Mouse (Mus musculus): ENCODE results near the gene Mettl13. TPM values are rescaled to one million over a fixed set of nuclear protein-coding genes. Genes with fewer than 3 reads are reported as not detected.

Mettl13 gene
- polyA plus RNA-seq (2015; fragmentation: Nextera tagmentation; extraction: Ambion mirVana), result 12.9 and 13.2 TPM in 2 replicates

GRCm38 (mm10) chr1:162548016-162548916 is at the start of gene Mettl13:
Gene Mettl13 (minus strand): TSS chr1:162548551.
- peaks cover 13% of the 10 kb centered on the region for H3K4me1 ChIP-seq (ENCODE audit: control insufficient read depth, insufficient read depth, low read length)
- H3K27ac ChIP-seq (ENCODE audit: low read length), result peak within 1 kb of the TSS; percentile 72
- H3K36me3 ChIP-seq (ENCODE audit: control insufficient read depth, insufficient read depth), result peaks cover 15% of the 10 kb centered on the region
- H3K9me3 ChIP-seq (replicated peaks; ENCODE audit: control insufficient read depth, low read length), result no peaks in the 10 kb centered on the region
- H3K4me3 ChIP-seq (ENCODE audit: low read length), result peak within 1 kb of the TSS; percentile 77
- peak within 1 kb of the TSS; percentile 76 for H3K9ac ChIP-seq (ENCODE audit: low read length)
- H3K4me2 ChIP-seq (ENCODE audit: low read depth, low read length), result peak within 1 kb of the TSS; percentile 84
- WGBS, result under 1% methylated on average over 52 of the region's 52 CpGs
- peak; percentile 100 for ATAC-seq (replicated peaks; ENCODE audit: extremely low read depth, insufficient read depth, low FRiP score)
- no peaks in the 10 kb centered on the region for H3K27me3 ChIP-seq (ENCODE audit: control insufficient read depth, insufficient read depth, low read length)

- Histone ChIP-seq H3K27ac (ENCODE audit: low read length) (no peak overlapping the region), H3K9me3 (replicated peaks; ENCODE audit: control insufficient read depth, low read length) (no peaks in the 10 kb centered on the region), H3K4me2 (ENCODE audit: low read depth, low read length) (no peak overlapping the region), H3K36me3 (ENCODE audit: control insufficient read depth, insufficient read depth) (peaks cover 23% of the 10 kb centered on the region), H3K9ac (ENCODE audit: low read length) (no peak overlapping the region), H3K4me3 (ENCODE audit: low read length) (no peak overlapping the region), H3K4me1 (ENCODE audit: control insufficient read depth, insufficient read depth, low read length) (peaks cover 4% of the 10 kb centered on the region; the same call in 1 of the 2 replicates), H3K27me3 (ENCODE audit: control insufficient read depth, insufficient read depth, low read length) (no peaks in the 10 kb centered on the region)
- WGBS, result 44% methylated on average over 3 of the region's 3 CpGs
- ATAC-seq (replicated peaks; ENCODE audit: extremely low read depth, insufficient read depth, low FRiP score), result no peak
Observed at GRCm38 (mm10) chr1:162597379-162598102, 49.2 kb upstream of the Mettl13 start.

- H3K36me3 ChIP-seq (ENCODE audit: control insufficient read depth, insufficient read depth), result peaks cover 6% of the 10 kb centered on the region; the same call in 1 of the 2 replicates
- H3K4me3 ChIP-seq (ENCODE audit: low read length), result no peak overlapping the region
- H3K9ac ChIP-seq (ENCODE audit: low read length), result no peak overlapping the region
- 53% methylated on average over 8 of the region's 8 CpGs for WGBS
- H3K4me2 ChIP-seq (ENCODE audit: low read depth, low read length), result no peak overlapping the region
- peaks cover 5% of the 10 kb centered on the region for H3K4me1 ChIP-seq (ENCODE audit: control insufficient read depth, insufficient read depth, low read length)
- no peak for ATAC-seq (replicated peaks; ENCODE audit: extremely low read depth, insufficient read depth, low FRiP score)
- H3K27ac ChIP-seq (ENCODE audit: low read length), result no peak overlapping the region
- no peaks in the 10 kb centered on the region for H3K9me3 ChIP-seq (replicated peaks; ENCODE audit: control insufficient read depth, low read length)
- H3K27me3 ChIP-seq (ENCODE audit: control insufficient read depth, insufficient read depth, low read length), result no peaks in the 10 kb centered on the region
Observed at GRCm38 (mm10) chr1:162590415-162590997, 42.2 kb upstream of the Mettl13 start.

DNA sequence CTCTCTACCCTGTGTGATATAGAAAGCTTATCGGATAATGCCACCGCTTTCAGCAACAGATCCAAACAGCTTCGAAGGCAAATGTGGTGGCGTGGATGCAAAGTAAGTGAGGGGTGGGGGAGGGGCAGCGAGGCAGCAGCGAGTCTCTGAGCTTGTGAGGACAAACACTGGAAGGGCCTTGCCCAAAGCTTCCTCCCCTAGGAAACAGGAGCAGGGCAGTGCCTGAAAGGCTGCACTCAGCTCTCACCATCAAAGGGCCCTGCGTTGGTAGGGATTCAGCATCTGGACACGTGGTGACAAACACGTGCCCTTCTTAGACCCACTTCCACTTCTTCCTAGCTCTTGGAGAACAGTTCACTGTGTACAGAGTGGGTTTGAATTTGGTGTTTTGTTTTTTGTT is 41.1 kb upstream of the Mettl13 start:
- Histone ChIP-seq H3K4me1 (ENCODE audit: control insufficient read depth, insufficient read depth, low read length) (peaks cover 5% of the 10 kb centered on the region), H3K36me3 (ENCODE audit: control insufficient read depth, insufficient read depth) (peaks cover 4% of the 10 kb centered on the region; the same call in 1 of the 2 replicates), H3K27me3 (ENCODE audit: control insufficient read depth, insufficient read depth, low read length) (no peaks in the 10 kb centered on the region), H3K4me3 (ENCODE audit: low read length) (no peak overlapping the region), H3K9ac (ENCODE audit: low read length) (no peak overlapping the region; the same call in 1 of the 2 replicates), H3K27ac (ENCODE audit: low read length) (no peak overlapping the region), H3K4me2 (ENCODE audit: low read depth, low read length) (peak overlapping the region; percentile 22; the same call in 1 of the 2 replicates), H3K9me3 (replicated peaks; ENCODE audit: control insufficient read depth, low read length) (no peaks in the 10 kb centered on the region)
- WGBS, result 15% methylated on average over 9 of the region's 9 CpGs
- no peak for ATAC-seq (replicated peaks; ENCODE audit: extremely low read depth, insufficient read depth, low FRiP score)

DNA sequence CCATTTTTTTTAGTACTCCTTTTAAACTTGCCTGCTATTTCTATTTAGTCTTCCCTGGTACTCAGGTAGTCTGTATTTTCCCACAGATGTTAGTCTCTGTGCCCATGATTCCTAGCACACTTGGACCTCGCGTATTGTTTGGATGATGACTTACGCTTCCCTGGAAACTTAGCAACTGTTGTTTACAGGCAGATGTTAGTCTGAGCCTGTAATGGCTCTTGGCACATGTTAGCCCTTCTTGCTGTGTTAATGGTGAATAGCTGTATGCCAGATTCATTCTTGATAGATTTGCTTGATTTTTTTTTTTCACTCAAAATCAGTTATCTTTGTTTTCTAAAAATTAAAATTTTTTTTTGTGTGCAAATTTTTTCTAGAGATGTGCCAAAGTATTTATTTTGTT is 40.3 kb upstream of the Mettl13 start:
- Histone ChIP-seq H3K4me1 (ENCODE audit: control insufficient read depth, insufficient read depth, low read length) (peaks cover 5% of the 10 kb centered on the region), H3K9me3 (replicated peaks; ENCODE audit: control insufficient read depth, low read length) (no peaks in the 10 kb centered on the region), H3K36me3 (ENCODE audit: control insufficient read depth, insufficient read depth) (peaks cover 4% of the 10 kb centered on the region; the same call in 1 of the 2 replicates), H3K27ac (ENCODE audit: low read length) (no peak overlapping the region), H3K27me3 (ENCODE audit: control insufficient read depth, insufficient read depth, low read length) (no peaks in the 10 kb centered on the region), H3K9ac (ENCODE audit: low read length) (no peak overlapping the region), H3K4me3 (ENCODE audit: low read length) (no peak overlapping the region), H3K4me2 (ENCODE audit: low read depth, low read length) (no peak overlapping the region)
- 77% methylated on average over 3 of the region's 3 CpGs for WGBS
- ATAC-seq (replicated peaks; ENCODE audit: extremely low read depth, insufficient read depth, low FRiP score), result no peak

GRCm38 (mm10) chr1:162586282-162586681 is 37.9 kb upstream of the Mettl13 start:
- Histone ChIP-seq H3K27ac (ENCODE audit: low read length) (no peak overlapping the region), H3K4me3 (ENCODE audit: low read length) (no peak overlapping the region), H3K4me2 (ENCODE audit: low read depth, low read length) (no peak overlapping the region), H3K9me3 (replicated peaks; ENCODE audit: control insufficient read depth, low read length) (no peaks in the 10 kb centered on the region), H3K9ac (ENCODE audit: low read length) (no peak overlapping the region), H3K4me1 (ENCODE audit: control insufficient read depth, insufficient read depth, low read length) (peaks cover 5% of the 10 kb centered on the region), H3K36me3 (ENCODE audit: control insufficient read depth, insufficient read depth) (peaks cover 8% of the 10 kb centered on the region), H3K27me3 (ENCODE audit: control insufficient read depth, insufficient read depth, low read length) (no peaks in the 10 kb centered on the region)
- WGBS, result 86% methylated on average over 4 of the region's 4 CpGs
- ATAC-seq (replicated peaks; ENCODE audit: extremely low read depth, insufficient read depth, low FRiP score), result no peak

GRCm38 (mm10) chr1:162582884-162583283 is 34.5 kb upstream of the Mettl13 start:
- Histone ChIP-seq H3K9me3 (replicated peaks; ENCODE audit: control insufficient read depth, low read length) (no peaks in the 10 kb centered on the region), H3K4me3 (ENCODE audit: low read length) (no peak overlapping the region), H3K4me1 (ENCODE audit: control insufficient read depth, insufficient read depth, low read length) (no peaks in the 10 kb centered on the region), H3K27ac (ENCODE audit: low read length) (no peak overlapping the region), H3K4me2 (ENCODE audit: low read depth, low read length) (no peak overlapping the region), H3K27me3 (ENCODE audit: control insufficient read depth, insufficient read depth, low read length) (no peaks in the 10 kb centered on the region), H3K36me3 (ENCODE audit: control insufficient read depth, insufficient read depth) (peaks cover 21% of the 10 kb centered on the region), H3K9ac (ENCODE audit: low read length) (no peak overlapping the region)
- ATAC-seq (replicated peaks; ENCODE audit: extremely low read depth, insufficient read depth, low FRiP score), result no peak
- 77% methylated on average over 2 of the region's 2 CpGs for WGBS

GRCm38 (mm10) chr1:162575098-162575497 is 26.7 kb upstream of the Mettl13 start:
- 91% methylated on average over 3 of the region's 3 CpGs for WGBS
- H3K4me3 ChIP-seq (ENCODE audit: low read length), result no peak overlapping the region
- peaks cover 2% of the 10 kb centered on the region; the same call in 1 of the 2 replicates for H3K9me3 ChIP-seq (replicated peaks; ENCODE audit: control insufficient read depth, low read length)
- no peak overlapping the region for H3K9ac ChIP-seq (ENCODE audit: low read length)
- no peak for ATAC-seq (replicated peaks; ENCODE audit: extremely low read depth, insufficient read depth, low FRiP score)
- no peaks in the 10 kb centered on the region for H3K27me3 ChIP-seq (ENCODE audit: control insufficient read depth, insufficient read depth, low read length)
- no peak overlapping the region for H3K27ac ChIP-seq (ENCODE audit: low read length)
- H3K36me3 ChIP-seq (ENCODE audit: control insufficient read depth, insufficient read depth), result peaks cover 27% of the 10 kb centered on the region
- H3K4me1 ChIP-seq (ENCODE audit: control insufficient read depth, insufficient read depth, low read length), result peaks cover 10% of the 10 kb centered on the region
- H3K4me2 ChIP-seq (ENCODE audit: low read depth, low read length), result no peak overlapping the region
